Mouse (Mus musculus) neural tube, embryonic 15.5 days (tissue): ENCODE results near the gene Gm5483. TPM values are rescaled to one million over a fixed set of nuclear protein-coding genes. Genes with fewer than 3 reads are reported as not detected.
A peak's percentile ranks its signal among the peaks of the same experiment; 100 is the strongest.
"Not testable (repeated sequence)": the region's sequence is repeated elsewhere in the genome, so short reads cannot be mapped to it uniquely, and the experiment has no call there.

Experiments
- ATAC-seq: fragments of 200-750 bp; cut with Nextera tagmentation; 2 replicates; pipeline ENCODE4 v1.8.0; 2017; ENCODE audit warnings: mild to moderate bottlenecking, moderate TSS enrichment, moderate library complexity; ENCODE audit not compliant: low FRiP score
- H3K27ac ChIP-seq: fragments of 300-500 bp; sonication (generic); replicated peaks from 2 replicates; pipeline ENCODE4 v1.5.1; 2015; ENCODE audit warnings: mild to moderate bottlenecking, inconsistent platforms
- H3K27me3 ChIP-seq: fragments of 300-500 bp; sonication (generic); replicated peaks from 2 replicates; pipeline ENCODE4 v1.6.1; 2015; ENCODE audit warnings: inconsistent platforms
- H3K36me3 ChIP-seq: fragments of 300-500 bp; sonication (generic); 2 replicates; pipeline ENCODE4 v1.6.1; 2015; ENCODE audit warnings: inconsistent platforms
- H3K4me1 ChIP-seq: fragments of 300-500 bp; sonication (generic); 2 replicates; pipeline ENCODE4 v1.6.1; 2015; ENCODE audit warnings: inconsistent platforms
- H3K4me2 ChIP-seq: fragments of 300-500 bp; sonication (generic); 2 replicates; pipeline ENCODE4 v1.6.1; 2015; ENCODE audit warnings: inconsistent platforms, mild to moderate bottlenecking, moderate library complexity
- H3K4me3 ChIP-seq: fragments of 300-500 bp; sonication (generic); replicated peaks from 2 replicates; pipeline ENCODE4 v1.5.1; 2015; ENCODE audit warnings: mild to moderate bottlenecking, inconsistent platforms
- H3K9ac ChIP-seq: fragments of 300-500 bp; sonication (generic); replicated peaks from 2 replicates; pipeline ENCODE4 v1.6.1; 2015; ENCODE audit warnings: mild to moderate bottlenecking, inconsistent platforms
- H3K9me3 ChIP-seq: fragments of 300-500 bp; sonication (generic); replicated peaks from 2 replicates; pipeline ENCODE4 v1.6.1; 2016; ENCODE audit warnings: inconsistent platforms
- WGBS: fragments of 180-500 bp; shearing (Covaris S2); methylation state at CpG from one replicate; pipeline ENCODE4 v1.1.7; 2015; ENCODE audit warnings: mixed read lengths; 5-methylcytosine and 5-hydroxymethylcytosine counted together
- polyA plus RNA-seq: library from polyadenylated mRNA; unstranded; fragments of >200 nt; fragmentation: Nextera tagmentation; extraction: Ambion mirVana; gene quantifications from 2 replicates; pipeline ENCODE4 v1.2.1, GENCODE M21; 2015

The Gm5483 gene
- 0.44 and 1.8 TPM in 2 replicates for polyA plus RNA-seq

- not testable (repeated sequence) for H3K27ac ChIP-seq, H3K36me3 ChIP-seq, H3K4me3 ChIP-seq, H3K4me2 ChIP-seq, ATAC-seq, H3K9me3 ChIP-seq, H3K4me1 ChIP-seq, H3K9ac ChIP-seq, H3K27me3 ChIP-seq
- 84% methylated on average over 4 of the region's 4 CpGs for WGBS
These were observed at the start of gene Gm5483 for GRCm38 (mm10) chr16:36183912-36184311. TSS of gene Gm5483 (plus strand) at chr16:36184212.

- Histone ChIP-seq H3K27ac (no peak overlapping the region), H3K4me3 (no peak overlapping the region), H3K4me2 (no peak overlapping the region), H3K27me3 (no peaks in the 10 kb centered on the region), H3K4me1 (no peaks in the 10 kb centered on the region), H3K36me3 (no peaks in the 10 kb centered on the region), H3K9ac (no peak overlapping the region), H3K9me3 (no peaks in the 10 kb centered on the region)
- WGBS, result 82% methylated on average over 2 of the region's 2 CpGs
- no peak for ATAC-seq
These were observed 45.8 kb upstream of the Gm5483 start for GRCm38 (mm10) chr16:36138201-36138600.

- H3K4me2 ChIP-seq, result no peak within 1 kb of the TSS
- no peak within 1 kb of the TSS for H3K4me3 ChIP-seq
- no peaks in the 10 kb centered on the region for H3K9me3 ChIP-seq
- no peak within 1 kb of the TSS for H3K9ac ChIP-seq
- no peaks in the 10 kb centered on the region for H3K36me3 ChIP-seq
- no peak for ATAC-seq
- H3K27ac ChIP-seq, result no peak within 1 kb of the TSS
- H3K4me1 ChIP-seq, result no peaks in the 10 kb centered on the region
- H3K27me3 ChIP-seq, result no peaks in the 10 kb centered on the region
These were observed 27.5 kb upstream of the Gm5483 start, which contains the start of gene Stfa2l1 for GRCm38 (mm10) chr16:36156402-36156975. TSS of gene Stfa2l1 (plus strand) at chr16:36156811.

GRCm38 (mm10) chr16:36167841-36168240 is 16.2 kb upstream of the Gm5483 start:
- H3K4me3 ChIP-seq, H3K36me3 ChIP-seq, ATAC-seq, H3K9me3 ChIP-seq, H3K4me1 ChIP-seq, H3K27me3 ChIP-seq, H3K9ac ChIP-seq, H3K27ac ChIP-seq, H3K4me2 ChIP-seq: not testable (repeated sequence)
- WGBS, result 84% methylated on average over 9 of the region's 10 CpGs

- Histone ChIP-seq H3K9me3 (no peaks in the 10 kb centered on the region), H3K9ac (no peak overlapping the region), H3K36me3 (no peaks in the 10 kb centered on the region), H3K27ac (no peak overlapping the region), H3K4me1 (no peaks in the 10 kb centered on the region), H3K4me2 (no peak overlapping the region), H3K27me3 (no peaks in the 10 kb centered on the region), H3K4me3 (no peak overlapping the region)
- ATAC-seq, result no peak
These were observed 7.9 kb upstream of the Gm5483 start for GRCm38 (mm10) chr16:36176108-36176507.

- Histone ChIP-seq H3K36me3 (no peaks in the 10 kb centered on the region), H3K4me1 (no peaks in the 10 kb centered on the region), H3K9ac (no peak overlapping the region), H3K27me3 (no peaks in the 10 kb centered on the region), H3K9me3 (no peaks in the 10 kb centered on the region), H3K4me3 (no peak overlapping the region), H3K4me2 (no peak overlapping the region), H3K27ac (no peak overlapping the region)
- ATAC-seq, result no peak
- WGBS, result 85% methylated on average over 2 of the region's 2 CpGs
These were observed 4.1 kb upstream of the Gm5483 start for GRCm38 (mm10) chr16:36179910-36180309.

- H3K4me1 ChIP-seq, result peaks cover 2% of the 10 kb centered on the region; the same call in 1 of the 2 replicates
- H3K4me3 ChIP-seq, result no peak overlapping the region
- H3K9me3 ChIP-seq, result no peaks in the 10 kb centered on the region
- H3K36me3 ChIP-seq, result no peaks in the 10 kb centered on the region
- no peaks in the 10 kb centered on the region for H3K27me3 ChIP-seq
- ATAC-seq, result no peak
- no peak overlapping the region for H3K9ac ChIP-seq
- WGBS, result 42% methylated on average over 19 of the region's 19 CpGs
- no peak overlapping the region for H3K27ac ChIP-seq
- H3K4me2 ChIP-seq, result peak overlapping the region; percentile 43
These were observed 15.2 kb downstream of the Gm5483 start for GRCm38 (mm10) chr16:36199226-36199625.

- no peak for ATAC-seq
- no peaks in the 10 kb centered on the region for H3K36me3 ChIP-seq
- 88% methylated on average over 5 of the region's 5 CpGs for WGBS
- no peaks in the 10 kb centered on the region for H3K9me3 ChIP-seq
- H3K27ac ChIP-seq, result no peak overlapping the region
- H3K4me3 ChIP-seq, result no peak overlapping the region
- no peak overlapping the region for H3K9ac ChIP-seq
- H3K4me1 ChIP-seq, result peaks cover 2% of the 10 kb centered on the region; the same call in 1 of the 2 replicates
- no peaks in the 10 kb centered on the region for H3K27me3 ChIP-seq
- no peak overlapping the region for H3K4me2 ChIP-seq
These were observed 19.8 kb downstream of the Gm5483 start for GRCm38 (mm10) chr16:36203846-36204245.

- H3K27me3 ChIP-seq, ATAC-seq, H3K4me2 ChIP-seq, H3K4me3 ChIP-seq, H3K27ac ChIP-seq, H3K9me3 ChIP-seq, H3K4me1 ChIP-seq, H3K36me3 ChIP-seq, H3K9ac ChIP-seq: not testable (repeated sequence)
- WGBS, result 40% methylated on average over 2 of the region's 2 CpGs
These were observed 21.7 kb downstream of the Gm5483 start for GRCm38 (mm10) chr16:36205684-36206083.

- Histone ChIP-seq H3K36me3 (no peaks in the 10 kb centered on the region), H3K4me2 (no peak within 1 kb of the TSS), H3K9me3 (no peaks in the 10 kb centered on the region), H3K4me1 (no peaks in the 10 kb centered on the region), H3K27me3 (no peaks in the 10 kb centered on the region), H3K9ac (no peak within 1 kb of the TSS), H3K4me3 (no peak within 1 kb of the TSS), H3K27ac (no peak within 1 kb of the TSS)
- 82% methylated on average over 2 of the region's 2 CpGs for WGBS
- ATAC-seq, result no peak
These were observed 26.0 kb downstream of the Gm5483 start, which contains the start of gene Gm5416 for GRCm38 (mm10) chr16:36209967-36210453. TSS of gene Gm5416 (plus strand) at chr16:36210403.

GRCm38 (mm10) chr16:36221168-36221567 is 37.2 kb downstream of the Gm5483 start, which contains the start of gene 2010005H15Rik:
TSS of gene 2010005H15Rik (plus strand) at chr16:36221468.
- ATAC-seq, result not testable (repeated sequence)
- WGBS, result 94% methylated on average over 7 of the region's 7 CpGs

More at GRCm38 (mm10) chr16:36221168-36221567, 37.2 kb downstream of the Gm5483 start, which contains the start of gene 2010005H15Rik:
- H3K4me2 ChIP-seq, H3K27me3 ChIP-seq, H3K9me3 ChIP-seq, H3K4me1 ChIP-seq, H3K4me3 ChIP-seq, H3K36me3 ChIP-seq, H3K9ac ChIP-seq, H3K27ac ChIP-seq: not testable (repeated sequence)
